Mouse (Mus musculus) heart, adult 18-20 months (tissue): ENCODE measurements around the gene AC161166.1. TPM values are rescaled to one million over a fixed set of nuclear protein-coding genes. Genes with fewer than 3 reads are reported as not detected.
"Not testable (repeated sequence)": the region's sequence is repeated elsewhere in the genome, so short reads cannot be mapped to it uniquely, and the experiment has no call there.

Experiments
- DNase-seq, 2 experiments: peaks; one replicate each; pipeline ENCODE4 v3.0.0; 2021 to 2022; ENCODE audit warnings: mixed read lengths in 1 of 2
- total RNA-seq, 2 experiments: library from RNA; stranded (reverse); gene quantifications; 2 replicates each; pipeline ENCODE4 v1.2.3; 2021

AC161166.1 gene
- total RNA-seq, 2 experiments from 2014 or later, result not detected

DNA sequence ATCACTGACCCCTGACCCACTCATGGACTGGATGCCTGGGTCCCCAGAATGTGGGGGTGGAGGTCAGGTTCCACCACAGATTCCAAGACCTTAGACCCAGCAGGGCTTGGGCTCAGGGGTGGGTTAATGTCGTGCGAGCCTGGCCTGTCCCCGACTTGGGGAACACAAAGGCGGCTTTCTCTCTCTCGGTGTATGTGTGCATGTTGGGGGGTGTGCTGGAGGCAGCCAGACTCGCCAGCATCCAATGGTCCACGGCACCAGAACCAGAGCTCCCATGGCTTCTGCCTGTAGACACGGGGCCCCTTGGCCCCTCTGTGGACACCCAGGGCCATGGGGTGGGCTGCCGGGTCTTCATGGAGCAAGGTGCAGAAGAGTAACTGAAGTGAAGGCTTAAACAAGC, 26.8 kb downstream of the AC161166.1 start:
- DNase-seq, result no peak

- DNase-seq, result not testable (repeated sequence)
Measured at GRCm38 (mm10) chr7:24483291-24483690, 29.0 kb downstream of the AC161166.1 start.

- no peak for DNase-seq
Measured at GRCm38 (mm10) chr7:24482208-24483020, 29.8 kb downstream of the AC161166.1 start.

GRCm38 (mm10) chr7:24481474-24482207, 30.6 kb downstream of the AC161166.1 start, which contains the start of gene Cadm4:
Cadm4 (plus strand) TSS chr7:24482023.
- peak; percentile 81 to 85 for DNase-seq

DNA sequence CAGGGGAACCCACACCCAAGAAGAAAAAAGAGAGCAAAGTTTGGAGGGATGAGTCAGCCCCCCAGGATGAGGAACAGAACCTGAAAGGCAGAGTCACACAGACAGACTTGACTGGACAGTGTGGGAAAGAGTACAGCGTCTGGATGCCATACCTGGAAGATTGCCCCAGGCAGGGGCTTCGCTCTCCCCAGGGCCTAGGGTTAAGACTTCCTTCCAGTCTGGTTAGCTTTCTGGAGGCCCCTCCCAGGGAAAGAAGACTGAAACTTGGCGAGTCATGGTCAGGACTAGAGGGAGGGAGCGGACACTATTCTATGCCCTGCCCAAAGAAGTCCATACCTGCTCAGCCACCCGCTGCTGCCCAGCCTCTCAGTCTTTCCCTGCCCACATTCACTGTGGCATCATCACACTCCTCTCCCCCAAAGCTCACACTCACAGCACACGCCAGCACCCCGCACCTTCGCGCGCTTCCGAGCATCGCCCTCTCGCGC, 31.2 kb downstream of the AC161166.1 start:
- DNase-seq, result peak in 1 of 2 experiments; percentile 16

DNA sequence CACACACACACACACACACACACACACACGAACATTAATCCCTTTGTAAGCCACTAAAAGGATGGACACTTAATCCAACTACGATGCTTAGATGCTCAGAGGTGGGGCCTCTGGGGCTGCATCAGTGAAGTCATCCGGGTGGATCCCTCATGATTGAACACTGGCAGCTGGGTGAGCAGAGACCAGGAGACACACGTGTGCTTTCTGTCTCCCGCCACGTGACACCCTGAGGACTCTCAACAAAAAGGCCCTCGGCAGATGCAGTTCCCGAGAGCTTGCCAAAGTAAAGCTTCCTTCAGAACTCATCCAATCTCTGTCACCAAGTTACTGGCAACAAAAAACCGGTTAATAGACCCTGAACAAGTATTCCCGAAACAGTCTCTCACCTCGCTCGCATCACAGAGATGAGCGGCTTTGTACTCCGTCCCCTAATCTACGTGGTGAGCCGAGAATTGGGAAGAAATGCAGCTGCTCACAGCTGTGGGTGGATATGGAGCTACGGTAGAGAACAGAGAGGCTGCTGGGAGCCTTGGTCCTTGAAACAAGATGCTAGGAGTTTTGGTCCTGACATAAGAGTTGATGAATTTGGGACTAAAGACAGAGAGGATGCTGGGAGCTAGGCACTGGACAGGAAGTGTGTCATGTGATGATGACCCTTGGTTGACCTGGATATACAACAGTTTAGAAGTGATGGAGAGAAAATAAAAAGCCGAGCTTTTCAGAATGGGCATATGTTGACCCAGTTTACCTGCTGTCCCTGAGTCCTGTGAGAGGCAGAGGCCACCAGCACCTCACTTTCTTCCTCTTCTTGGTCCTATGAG, 31.9 kb downstream of the AC161166.1 start:
- DNase-seq, result peak; percentile 17 to 43

GRCm38 (mm10) chr7:24479685-24480084, 32.6 kb downstream of the AC161166.1 start:
- DNase-seq, result no peak

- no peak for DNase-seq
Measured at GRCm38 (mm10) chr7:24478911-24479310, 33.3 kb downstream of the AC161166.1 start.

DNA sequence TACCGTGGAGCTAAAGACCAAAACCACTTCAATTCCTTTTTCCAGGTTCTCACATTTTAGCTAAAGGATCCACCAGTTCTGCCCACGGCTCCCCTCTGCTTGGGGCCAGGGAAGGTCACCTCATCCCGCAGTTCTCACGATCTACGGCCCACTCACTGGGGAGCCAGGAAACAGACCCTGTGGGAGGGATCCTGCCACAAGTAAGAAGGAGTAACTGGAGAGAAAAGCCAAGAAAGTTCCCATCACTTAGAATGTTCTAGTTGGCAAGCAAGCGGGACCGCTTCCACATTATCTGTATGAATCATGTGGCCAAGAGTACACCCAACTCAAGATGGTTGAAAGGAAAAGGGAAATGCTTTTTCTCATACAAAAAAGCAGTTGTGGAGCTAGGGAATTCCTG, 35.4 kb downstream of the AC161166.1 start:
- DNase-seq, result no peak

DNA sequence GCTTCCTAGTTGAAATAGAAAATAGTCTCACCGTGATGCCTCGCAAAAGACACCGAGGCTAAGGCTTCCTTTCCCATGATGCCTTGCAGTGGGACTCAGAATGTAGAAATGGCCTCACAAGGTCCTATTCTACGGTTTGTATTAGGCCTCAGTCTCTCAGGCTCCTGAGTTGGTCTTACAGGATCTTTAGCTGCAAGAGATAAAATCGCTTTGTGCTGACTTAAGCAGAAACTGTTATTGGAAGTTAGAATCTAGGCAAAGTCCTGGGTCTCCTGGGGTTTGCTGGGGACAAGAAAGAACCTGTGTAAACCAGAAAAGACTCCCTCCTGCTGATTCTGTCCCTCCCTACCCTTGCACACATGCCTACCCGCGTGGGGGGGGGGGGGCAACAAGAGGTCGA, 35.9 kb downstream of the AC161166.1 start:
- no peak for DNase-seq

DNA sequence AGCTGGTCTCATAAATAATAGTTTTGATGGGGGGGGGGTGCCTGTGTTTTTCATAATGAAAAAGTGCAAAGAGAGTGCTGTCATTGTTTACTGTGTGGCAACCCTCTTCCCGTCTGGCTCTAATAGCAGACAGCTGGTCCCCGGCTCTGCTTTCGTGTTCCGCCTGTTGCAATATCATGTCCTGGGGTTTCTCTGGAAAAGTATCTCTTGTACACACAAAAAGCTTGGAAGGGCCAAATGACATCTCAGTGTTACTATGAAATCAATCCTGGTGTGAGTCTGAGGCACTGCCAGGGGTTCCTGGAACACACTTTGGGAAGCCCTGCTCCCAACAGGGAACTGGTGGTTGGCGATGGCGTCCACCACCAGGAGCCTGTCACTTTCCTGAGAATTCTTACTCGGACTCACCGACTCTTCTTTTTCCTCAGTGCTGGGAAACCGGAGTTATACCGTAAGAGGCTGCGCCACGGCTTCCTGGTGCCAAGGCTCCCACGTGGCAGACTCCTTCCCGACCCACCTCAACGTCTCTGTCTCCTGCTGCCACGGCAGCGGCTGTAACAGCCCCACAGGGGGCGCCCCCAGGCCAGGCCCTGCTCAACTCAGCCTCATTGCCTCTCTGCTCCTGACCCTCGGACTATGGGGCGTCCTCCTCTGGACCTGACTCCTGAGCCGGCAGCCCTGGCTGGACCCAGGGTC, 37.3 kb downstream of the AC161166.1 start:
- DNase-seq, result no peak

- DNase-seq, result peak; percentile 51 to 83
Measured at GRCm38 (mm10) chr7:24473913-24474529, 38.2 kb downstream of the AC161166.1 start.

GRCm38 (mm10) chr7:24472937-24473336, 39.3 kb downstream of the AC161166.1 start:
- DNase-seq, result peak in 1 of 2 experiments; percentile 43

- no peak for DNase-seq
Measured at GRCm38 (mm10) chr7:24472442-24472841, 39.8 kb downstream of the AC161166.1 start.

DNA sequence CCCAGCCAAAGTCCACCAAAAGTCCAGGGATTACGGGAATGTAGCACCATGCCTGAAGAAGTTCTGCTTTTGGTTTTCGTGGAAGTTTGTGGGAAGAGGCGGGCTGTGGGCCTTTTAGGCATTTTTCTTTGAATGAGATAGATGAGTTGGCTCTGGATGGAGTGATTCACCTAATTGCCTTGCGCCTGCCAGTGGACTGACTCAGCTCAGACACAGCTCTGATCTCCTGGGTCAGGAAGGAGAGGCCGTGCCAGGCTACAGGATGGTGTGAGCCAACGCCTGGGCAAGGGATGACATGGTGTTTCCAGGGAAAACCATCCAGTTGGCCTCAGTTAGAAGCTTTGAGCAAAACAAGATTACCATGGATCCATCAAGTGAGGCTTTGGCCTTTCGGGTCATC, 41.9 kb downstream of the AC161166.1 start:
- peak in 1 of 2 experiments; percentile 43 for DNase-seq

GRCm38 (mm10) chr7:24469126-24469525, 43.1 kb downstream of the AC161166.1 start:
- DNase-seq, result no peak

DNA sequence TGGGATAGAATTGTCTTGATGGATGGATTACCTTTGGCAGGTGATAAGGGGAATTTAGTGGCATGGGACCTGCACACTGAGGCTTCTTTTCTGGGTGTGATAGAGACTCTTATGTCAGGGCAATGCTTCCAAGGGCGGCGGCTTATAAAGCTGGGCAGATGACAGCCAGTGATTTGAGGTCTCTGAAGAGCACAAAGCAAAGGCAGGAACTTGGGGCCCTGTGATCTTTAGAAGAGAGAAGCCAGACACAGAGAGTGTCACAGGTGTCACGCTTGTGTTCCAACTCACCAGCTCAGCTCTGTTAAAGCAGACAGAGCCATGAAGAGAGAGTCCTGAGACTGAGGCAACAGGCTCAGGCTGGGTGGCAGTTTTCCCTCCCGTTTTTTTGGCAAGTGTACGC, 44.4 kb downstream of the AC161166.1 start:
- no peak for DNase-seq

DNA sequence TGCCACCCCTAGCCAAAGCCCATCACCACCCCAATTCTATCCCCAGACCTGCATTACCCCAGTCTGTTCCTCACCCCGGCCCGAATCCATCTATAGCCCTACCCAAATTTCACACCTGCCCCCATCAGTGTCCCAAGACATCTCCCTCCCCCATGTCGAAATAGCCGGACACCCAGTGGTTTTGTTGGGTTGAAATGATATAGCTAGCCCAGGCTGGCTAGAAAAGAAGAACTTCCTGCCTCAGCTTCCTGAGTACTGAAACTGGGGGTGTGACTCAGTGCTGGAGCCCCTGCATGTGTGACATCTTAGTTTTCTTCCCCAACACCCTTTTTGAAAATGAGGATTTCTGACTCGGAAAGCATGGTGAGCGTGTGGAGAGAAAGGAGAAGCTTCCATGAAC, 45.4 kb downstream of the AC161166.1 start:
- no peak for DNase-seq

DNA sequence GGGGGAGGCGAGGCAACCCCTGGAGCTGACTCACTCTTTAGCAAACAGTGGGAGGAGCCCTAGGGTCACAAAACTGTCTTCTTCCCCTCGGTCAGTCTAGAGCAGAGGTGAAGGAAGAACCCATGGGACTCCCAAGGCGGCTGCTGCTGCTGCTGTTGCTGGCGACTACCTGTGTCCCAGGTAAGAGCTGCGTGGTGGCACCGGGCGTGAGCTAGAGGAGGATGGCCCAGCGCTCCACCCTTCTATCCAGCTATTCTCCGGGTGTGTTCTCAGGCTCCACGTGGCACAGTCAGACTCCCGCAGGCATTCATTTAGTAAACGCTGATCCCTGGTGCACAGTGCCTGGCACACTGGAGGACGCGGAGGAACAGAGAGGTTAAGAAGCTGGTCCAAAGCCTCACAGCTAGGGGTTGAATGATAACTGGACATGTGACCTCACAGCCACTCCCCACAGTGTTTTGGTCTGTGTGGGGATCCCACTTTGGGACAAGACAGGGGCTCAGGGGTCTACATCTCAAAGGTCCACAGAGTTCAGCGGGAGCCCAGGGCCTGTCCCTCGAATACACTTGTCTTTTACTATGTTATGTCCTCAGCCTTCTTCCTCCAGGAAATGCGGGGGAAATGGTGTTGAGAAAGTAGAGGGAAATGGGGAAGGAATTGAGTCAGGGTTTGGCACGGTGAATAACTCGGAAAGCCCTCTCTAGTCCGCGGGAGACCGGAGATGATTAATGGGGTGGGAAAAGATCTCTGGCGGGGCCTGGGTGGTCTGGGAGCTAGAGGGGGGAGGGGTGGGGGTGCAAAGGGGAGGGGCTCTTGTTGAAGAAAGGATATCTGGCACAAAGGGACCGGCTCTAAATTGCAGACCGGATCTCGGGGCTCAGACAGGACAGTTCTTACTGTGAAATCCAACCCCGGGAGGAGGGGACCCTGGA, 49.6 kb downstream of the AC161166.1 start, which contains the start of gene Plaur:
TSS of gene Plaur (plus strand) at position 97 of the 932 bp plus-strand sequence.
- DNase-seq, result peak; percentile 64 to 78
